Mouse (Mus musculus): ENCODE data around the gene Slc9a7. TPM values are rescaled to one million over a fixed set of nuclear protein-coding genes. Genes with fewer than 3 reads are reported as not detected.

The Slc9a7 gene
- 0.63 and 0.85 TPM in 2 replicates for polyA plus RNA-seq (2015; fragmentation: Nextera tagmentation; extraction: Ambion mirVana)

DNA sequence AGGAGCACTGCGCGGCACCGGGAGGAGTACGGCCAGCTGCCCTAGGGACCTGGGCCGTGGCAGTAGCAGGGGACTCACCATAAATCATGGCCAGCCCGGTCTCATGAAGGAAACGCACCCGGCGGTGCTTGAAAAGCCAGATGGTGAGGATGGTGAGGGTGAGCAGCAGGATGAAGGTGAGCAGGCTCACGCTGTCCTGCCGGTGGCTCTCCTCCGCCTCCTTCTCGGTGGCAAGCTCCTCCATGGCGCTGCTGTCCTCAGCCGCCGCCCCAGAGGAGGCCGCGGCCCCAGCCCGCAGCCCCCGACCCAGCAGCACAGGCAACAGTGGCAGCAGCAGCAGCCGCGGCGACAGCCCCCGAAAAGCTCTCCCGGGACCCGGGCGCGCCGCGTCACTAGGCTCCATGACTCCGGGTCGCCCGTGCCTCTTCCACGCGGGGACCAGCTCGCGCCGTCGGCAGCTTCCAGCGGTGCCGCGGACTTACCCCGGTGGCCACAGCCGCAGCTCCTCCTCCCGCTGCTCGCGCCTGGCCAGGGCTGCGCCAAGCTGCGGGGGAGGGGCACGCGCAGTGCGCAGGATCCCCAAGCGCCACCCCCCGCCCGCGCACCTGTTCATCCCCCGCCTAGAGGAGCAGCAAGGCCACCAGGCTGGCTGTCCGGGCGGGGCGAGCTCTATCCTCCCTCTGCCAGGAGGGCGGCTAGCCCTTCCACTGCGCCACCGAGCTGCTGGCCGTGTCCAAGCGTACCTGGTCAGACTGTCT, at the start of gene Slc9a7:
Gene Slc9a7, minus strand, starts transcription at position 526 of the 758 bp plus-strand sequence.
- peak; percentile 94 for ATAC-seq
- no peak within 1 kb of the TSS for H3K27ac ChIP-seq
- no peaks in the 10 kb centered on the region for H3K36me3 ChIP-seq
- H3K4me2 ChIP-seq (replicated peaks) = peak within 1 kb of the TSS; percentile 87
- no peaks in the 10 kb centered on the region for H3K9me3 ChIP-seq
- H3K27me3 ChIP-seq (replicated peaks) = 0 out of 2 replicates have a peak, but pooled peaks cover 3% of the 10 kb centered on the region
- no peaks in the 10 kb centered on the region for H3K4me1 ChIP-seq (replicated peaks)
- peak within 1 kb of the TSS; percentile 39 for H3K9ac ChIP-seq
- H3K4me3 ChIP-seq (replicated peaks) = peak within 1 kb of the TSS; percentile 57
- WGBS = 10% methylated on average over 42 of the region's 65 CpGs

DNA sequence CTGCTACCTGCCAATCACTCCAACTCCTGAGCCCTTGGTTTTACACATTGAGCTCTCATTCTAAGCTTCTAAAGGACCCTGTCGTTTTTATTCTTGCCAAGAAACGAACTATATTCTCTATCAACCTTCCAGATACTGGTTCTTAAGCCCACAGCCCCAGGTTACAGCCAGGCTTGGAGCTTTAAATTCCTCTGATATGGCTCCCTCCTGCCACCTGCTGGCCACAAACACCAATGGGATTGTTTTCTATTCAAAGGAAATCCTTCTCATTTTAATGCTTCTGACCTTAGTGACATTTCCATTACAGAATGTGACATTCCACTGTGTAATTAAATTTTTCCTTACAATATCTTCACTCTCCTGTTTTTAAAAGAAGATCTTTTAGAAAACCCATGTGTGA, 44.1 kb upstream of the Slc9a7 start:
- Histone ChIP-seq H3K36me3 (no peaks in the 10 kb centered on the region), H3K9me3 (no peaks in the 10 kb centered on the region), H3K27ac (no peak overlapping the region), H3K9ac (no peak overlapping the region), H3K27me3 (replicated peaks) (no peaks in the 10 kb centered on the region), H3K4me1 (replicated peaks) (no peaks in the 10 kb centered on the region), H3K4me2 (replicated peaks) (no peak overlapping the region), H3K4me3 (replicated peaks) (no peak overlapping the region)
- no peak for ATAC-seq
- WGBS = 15% methylated on average over 2 of the region's 2 CpGs

DNA sequence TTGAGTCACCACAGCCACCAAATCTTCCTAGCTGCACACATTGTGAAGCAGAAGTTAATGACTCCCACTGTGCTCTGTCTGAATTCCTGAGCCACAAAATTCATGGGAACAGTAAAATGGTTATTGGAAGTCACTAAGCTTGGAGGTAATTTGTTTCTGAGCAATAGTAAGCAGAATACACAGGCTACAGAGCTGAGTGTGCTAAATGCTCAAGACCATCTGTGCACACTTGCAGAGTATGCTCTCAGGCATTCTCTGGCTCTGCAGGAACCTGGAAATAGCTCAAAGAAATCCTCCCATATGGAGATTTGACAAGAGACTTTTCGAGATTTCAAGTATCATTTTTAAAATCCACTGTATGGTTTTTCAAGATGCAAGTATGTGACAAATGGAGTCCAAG, 41.1 kb upstream of the Slc9a7 start:
- Histone ChIP-seq H3K27me3 (replicated peaks) (no peaks in the 10 kb centered on the region), H3K9ac (no peak overlapping the region), H3K4me2 (replicated peaks) (no peak overlapping the region), H3K4me1 (replicated peaks) (no peaks in the 10 kb centered on the region), H3K27ac (no peak overlapping the region), H3K9me3 (no peaks in the 10 kb centered on the region), H3K36me3 (no peaks in the 10 kb centered on the region), H3K4me3 (replicated peaks) (no peak overlapping the region)
- ATAC-seq = no peak
- WGBS = 80% methylated on average over 1 of the region's 1 CpGs

DNA sequence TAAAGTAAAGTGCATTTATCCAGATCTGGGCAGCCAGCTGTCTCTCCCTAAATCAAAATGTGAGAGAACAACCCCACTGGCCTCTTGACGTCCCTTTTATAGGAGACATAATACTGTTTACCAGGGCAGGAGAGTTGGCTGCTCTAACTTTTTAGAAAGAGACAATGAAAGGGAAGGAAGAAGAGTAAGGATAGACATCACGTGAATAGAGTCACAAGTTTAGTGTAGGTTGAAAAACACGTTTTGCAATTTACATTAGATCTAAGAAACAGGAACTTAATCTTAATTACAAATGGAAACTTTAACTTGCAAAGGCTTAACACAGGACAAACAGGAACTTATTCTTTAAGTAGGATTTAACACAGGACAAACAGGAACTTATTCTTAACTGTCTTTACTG, 15.6 kb upstream of the Slc9a7 start:
- no peaks in the 10 kb centered on the region for H3K9me3 ChIP-seq
- H3K27ac ChIP-seq = no peak overlapping the region
- H3K27me3 ChIP-seq (replicated peaks) = no peaks in the 10 kb centered on the region
- H3K4me3 ChIP-seq (replicated peaks) = no peak overlapping the region
- no peak overlapping the region for H3K9ac ChIP-seq
- 52% methylated on average over 3 of the region's 3 CpGs for WGBS
- no peaks in the 10 kb centered on the region for H3K36me3 ChIP-seq
- no peaks in the 10 kb centered on the region for H3K4me1 ChIP-seq (replicated peaks)
- no peak overlapping the region for H3K4me2 ChIP-seq (replicated peaks)
- ATAC-seq = no peak

DNA sequence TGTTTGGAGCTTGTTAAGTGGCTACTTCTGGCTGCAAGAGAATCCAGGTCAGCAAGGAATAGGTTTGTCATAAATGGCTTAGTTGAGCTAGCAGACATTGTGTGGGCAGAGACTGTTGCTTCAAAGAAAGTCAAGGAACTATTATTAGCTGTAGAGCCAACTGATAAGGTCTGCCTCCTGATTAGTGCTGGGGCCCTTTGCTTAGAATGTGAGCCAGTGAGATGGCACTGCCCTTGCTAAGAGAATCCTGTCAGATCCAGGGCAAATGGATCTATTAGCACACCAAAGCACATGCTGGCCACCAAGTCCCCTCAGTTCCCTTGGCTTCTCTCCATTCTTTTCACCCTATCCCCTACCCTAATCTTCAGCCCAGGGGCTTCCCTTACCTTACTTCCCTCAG, 14.3 kb upstream of the Slc9a7 start:
- Histone ChIP-seq H3K9me3 (no peaks in the 10 kb centered on the region), H3K4me3 (replicated peaks) (no peak overlapping the region), H3K9ac (no peak overlapping the region), H3K36me3 (no peaks in the 10 kb centered on the region), H3K4me1 (replicated peaks) (no peaks in the 10 kb centered on the region), H3K27me3 (replicated peaks) (no peaks in the 10 kb centered on the region), H3K27ac (no peak overlapping the region), H3K4me2 (replicated peaks) (no peak overlapping the region)
- no peak for ATAC-seq

DNA sequence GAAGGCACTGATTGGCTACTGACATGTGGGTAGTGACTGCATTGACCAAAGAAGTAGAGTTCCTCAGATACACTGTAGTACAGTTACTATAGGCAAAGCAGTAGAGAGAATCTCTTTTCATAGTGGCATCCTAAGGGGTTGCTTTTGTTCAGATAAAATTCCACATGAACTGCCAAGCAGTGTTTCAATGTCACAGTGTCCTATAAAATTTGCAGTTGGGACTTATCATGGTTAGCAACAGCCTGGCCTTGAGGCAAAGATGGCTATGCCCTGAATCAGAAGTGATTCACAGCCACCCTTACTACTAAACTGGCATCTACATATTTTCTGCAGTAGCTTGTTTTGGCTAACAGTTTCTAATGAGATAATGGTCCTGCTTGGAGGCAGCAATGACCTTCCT, 11.7 kb upstream of the Slc9a7 start:
- no peaks in the 10 kb centered on the region for H3K4me1 ChIP-seq (replicated peaks)
- no peak overlapping the region for H3K4me2 ChIP-seq (replicated peaks)
- ATAC-seq = no peak

DNA sequence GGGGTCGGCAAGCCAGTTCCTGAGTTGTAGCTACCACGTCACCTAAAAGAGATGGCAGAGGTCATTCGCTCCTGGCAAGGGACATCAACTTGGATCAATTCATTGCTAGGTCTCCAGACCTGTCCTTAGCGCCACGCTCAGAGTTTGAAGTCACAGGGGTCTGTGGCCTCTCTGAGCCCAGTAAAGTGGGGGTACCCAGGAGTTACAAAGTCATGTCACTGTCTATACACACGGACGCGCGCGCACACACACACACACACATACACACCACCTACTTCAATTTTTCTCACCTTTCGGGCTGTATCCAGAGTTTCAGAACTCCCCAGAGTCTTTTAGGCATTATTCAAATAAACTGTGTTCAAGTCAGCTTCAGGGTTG, 422 bp upstream of the Slc9a7 start:
- Histone ChIP-seq H3K9me3 (no peaks in the 10 kb centered on the region), H3K9ac (no peak overlapping the region), H3K27ac (no peak overlapping the region), H3K4me2 (replicated peaks) (peak overlapping the region; percentile 87), H3K4me1 (replicated peaks) (no peaks in the 10 kb centered on the region), H3K27me3 (replicated peaks) (0 out of 2 replicates have a peak, but pooled peaks cover 3% of the 10 kb centered on the region), H3K36me3 (no peaks in the 10 kb centered on the region), H3K4me3 (replicated peaks) (peak overlapping the region; percentile 57)
- 44% methylated on average over 11 of the region's 11 CpGs for WGBS
- peak; percentile 20; the same call in 1 of the 2 replicates for ATAC-seq

More for the DNA sequence above, 11.7 kb upstream of the Slc9a7 start:
- H3K36me3 ChIP-seq = no peaks in the 10 kb centered on the region
- H3K27me3 ChIP-seq (replicated peaks) = no peaks in the 10 kb centered on the region
- H3K9me3 ChIP-seq = no peaks in the 10 kb centered on the region
- H3K4me3 ChIP-seq (replicated peaks) = no peak overlapping the region
- H3K27ac ChIP-seq = no peak overlapping the region
- no peak overlapping the region for H3K9ac ChIP-seq

DNA sequence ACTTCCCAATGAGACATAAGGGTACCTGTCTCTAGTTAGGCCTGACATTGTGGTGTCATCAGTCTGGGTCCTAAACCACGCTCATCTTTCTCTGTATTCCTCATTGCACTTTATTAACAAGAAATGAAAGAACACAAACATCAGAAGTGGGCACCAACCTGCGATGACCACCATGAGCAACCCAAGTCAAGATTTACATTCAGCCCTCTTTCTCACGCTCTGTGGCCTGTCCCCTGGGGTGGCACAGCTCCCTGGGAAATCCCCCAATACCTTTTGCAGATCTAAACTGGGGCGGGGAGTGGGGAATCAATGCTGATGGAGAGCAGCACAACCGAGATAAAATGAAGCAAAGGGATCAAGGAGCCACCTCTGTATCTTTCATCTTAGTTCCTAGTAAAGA, 892 bp downstream of the Slc9a7 start:
- Histone ChIP-seq H3K9me3 (no peaks in the 10 kb centered on the region), H3K4me2 (replicated peaks) (peak overlapping the region; percentile 87), H3K9ac (no peak overlapping the region), H3K27ac (no peak overlapping the region), H3K27me3 (replicated peaks) (0 out of 2 replicates have a peak, but pooled peaks cover 3% of the 10 kb centered on the region), H3K4me1 (replicated peaks) (no peaks in the 10 kb centered on the region), H3K36me3 (no peaks in the 10 kb centered on the region), H3K4me3 (replicated peaks) (peak overlapping the region; percentile 57)
- ATAC-seq = no peak; the same call in 1 of the 2 replicates
- 31% methylated on average over 5 of the region's 5 CpGs for WGBS

DNA sequence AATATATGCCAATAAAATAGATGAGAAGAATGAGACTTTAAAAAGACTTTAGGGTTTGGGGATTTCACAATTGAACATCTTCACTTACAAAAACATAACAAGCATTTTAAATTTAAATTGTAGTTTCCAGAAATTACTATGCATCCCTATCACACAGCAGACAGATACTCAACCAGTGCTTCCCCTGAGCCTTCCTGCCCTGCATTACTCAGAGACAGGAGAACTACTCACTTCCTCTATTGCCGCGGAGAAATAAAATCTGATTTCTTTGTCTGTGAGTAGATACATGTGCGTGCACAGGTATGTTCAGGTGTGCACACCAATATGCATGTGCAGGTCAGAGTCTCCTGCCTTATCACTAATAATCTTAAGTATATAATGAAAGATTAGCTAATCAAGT, 2.9 kb downstream of the Slc9a7 start:
- Histone ChIP-seq H3K4me3 (replicated peaks) (no peak overlapping the region), H3K36me3 (no peaks in the 10 kb centered on the region), H3K9ac (no peak overlapping the region), H3K4me1 (replicated peaks) (no peaks in the 10 kb centered on the region), H3K9me3 (no peaks in the 10 kb centered on the region), H3K4me2 (replicated peaks) (no peak overlapping the region), H3K27ac (no peak overlapping the region), H3K27me3 (replicated peaks) (0 out of 2 replicates have a peak, but pooled peaks cover 3% of the 10 kb centered on the region)
- 84% methylated on average over 3 of the region's 3 CpGs for WGBS
- ATAC-seq = no peak

DNA sequence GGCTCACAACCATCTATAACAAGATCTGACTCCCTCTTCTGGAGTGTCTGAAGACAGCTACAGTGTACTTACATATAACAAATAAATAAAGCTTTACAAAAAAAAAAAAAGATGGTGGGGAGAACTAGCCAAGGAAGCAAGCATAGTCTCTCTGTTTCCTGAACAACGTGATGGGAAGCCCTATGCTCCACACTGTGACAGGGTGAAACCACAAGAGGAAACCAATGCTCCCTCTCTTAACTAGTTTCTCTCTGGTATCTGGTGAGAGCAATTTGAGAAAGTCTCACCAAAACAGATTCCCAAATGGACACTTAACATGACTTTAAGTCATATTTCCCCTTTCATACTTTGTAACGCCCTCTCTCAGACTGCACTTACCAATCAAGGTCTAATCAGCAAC, 5.4 kb downstream of the Slc9a7 start:
- Histone ChIP-seq H3K4me1 (replicated peaks) (no peaks in the 10 kb centered on the region), H3K36me3 (no peaks in the 10 kb centered on the region), H3K4me3 (replicated peaks) (no peak overlapping the region), H3K27ac (no peak overlapping the region), H3K9me3 (no peaks in the 10 kb centered on the region), H3K9ac (no peak overlapping the region), H3K27me3 (replicated peaks) (no peaks in the 10 kb centered on the region), H3K4me2 (replicated peaks) (no peak overlapping the region)
- ATAC-seq = no peak
- 79% methylated on average over 2 of the region's 2 CpGs for WGBS

DNA sequence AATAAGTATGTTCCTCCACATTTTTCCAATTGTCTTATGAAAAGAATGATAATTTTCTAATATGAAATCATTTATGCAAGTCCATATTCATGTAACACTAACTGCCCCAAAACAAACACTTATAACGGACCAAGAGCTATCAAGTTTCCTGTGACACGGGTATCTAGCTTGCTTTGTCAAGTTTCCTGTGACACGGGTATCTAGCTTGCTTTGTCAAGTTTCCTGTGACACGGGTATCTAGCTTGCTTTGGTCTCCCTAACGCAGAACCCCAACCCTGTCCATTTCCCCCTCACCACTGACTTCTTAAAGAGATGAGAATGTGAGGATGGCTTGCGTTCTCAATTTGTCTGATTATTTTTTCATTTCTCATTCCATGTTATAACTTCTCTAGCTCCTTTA, 12.2 kb downstream of the Slc9a7 start:
- ATAC-seq = no peak
- H3K27me3 ChIP-seq (replicated peaks) = no peaks in the 10 kb centered on the region
- no peaks in the 10 kb centered on the region for H3K36me3 ChIP-seq
- H3K9ac ChIP-seq = no peak overlapping the region
- WGBS = 79% methylated on average over 6 of the region's 6 CpGs
- no peak overlapping the region for H3K27ac ChIP-seq
- H3K4me2 ChIP-seq (replicated peaks) = no peak overlapping the region
- H3K4me3 ChIP-seq (replicated peaks) = no peak overlapping the region
- H3K4me1 ChIP-seq (replicated peaks) = no peaks in the 10 kb centered on the region
- H3K9me3 ChIP-seq = no peaks in the 10 kb centered on the region

DNA sequence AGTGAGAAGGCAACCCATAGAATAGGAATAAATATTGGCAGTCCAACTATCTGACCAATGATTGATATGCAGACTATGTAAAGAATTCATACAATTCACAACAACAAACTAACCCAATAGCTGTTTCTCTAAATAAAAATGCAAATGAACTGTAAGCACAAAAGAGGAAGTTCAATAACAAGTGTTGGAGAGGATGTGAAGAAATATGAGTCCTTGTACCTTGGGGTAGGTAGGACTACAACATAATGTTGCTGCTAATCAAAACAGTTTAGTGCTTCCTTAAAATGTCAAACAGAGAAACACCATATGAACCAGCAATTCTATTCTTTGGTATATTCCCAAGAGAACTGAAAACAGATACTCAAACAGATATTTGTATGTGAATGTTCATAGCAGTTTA, 17.8 kb downstream of the Slc9a7 start:
- Histone ChIP-seq H3K4me1 (replicated peaks) (no peaks in the 10 kb centered on the region), H3K27ac (no peak overlapping the region), H3K4me3 (replicated peaks) (no peak overlapping the region), H3K4me2 (replicated peaks) (no peak overlapping the region), H3K36me3 (no peaks in the 10 kb centered on the region), H3K9me3 (no peaks in the 10 kb centered on the region), H3K27me3 (replicated peaks) (no peaks in the 10 kb centered on the region), H3K9ac (no peak overlapping the region)
- ATAC-seq = no peak

DNA sequence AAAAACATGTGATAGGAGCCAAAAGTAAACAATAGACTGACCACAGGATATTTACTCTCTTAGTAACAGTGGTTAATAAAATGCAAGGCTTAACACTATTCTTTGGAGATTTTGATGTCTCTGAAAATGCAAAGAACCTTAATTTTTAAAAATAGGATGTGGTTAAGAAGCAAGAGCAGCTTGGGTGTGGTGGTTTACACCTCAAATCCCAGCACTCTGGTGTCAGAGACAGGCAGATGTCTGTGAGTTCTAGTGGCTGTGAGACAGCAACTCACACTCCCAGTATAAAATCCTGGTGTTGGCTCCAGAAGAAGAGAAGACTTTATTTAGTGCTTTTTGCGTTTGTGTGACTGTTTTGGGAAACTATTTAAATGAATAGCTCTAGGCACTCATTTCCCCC, 19.6 kb downstream of the Slc9a7 start:
- H3K36me3 ChIP-seq = no peaks in the 10 kb centered on the region
- H3K4me2 ChIP-seq (replicated peaks) = no peak overlapping the region
- WGBS = 46% methylated on average over 1 of the region's 1 CpGs
- H3K4me3 ChIP-seq (replicated peaks) = no peak overlapping the region
- ATAC-seq = no peak
- H3K4me1 ChIP-seq (replicated peaks) = no peaks in the 10 kb centered on the region
- no peaks in the 10 kb centered on the region for H3K9me3 ChIP-seq
- H3K27me3 ChIP-seq (replicated peaks) = no peaks in the 10 kb centered on the region
- no peak overlapping the region for H3K9ac ChIP-seq
- H3K27ac ChIP-seq = no peak overlapping the region
